Mouse (Mus musculus): Measurements from ENCODE around the gene Ribc2. TPM values are rescaled to one million over a fixed set of nuclear protein-coding genes. Genes with fewer than 3 reads are reported as not detected.

Ribc2 gene
- not detected in 2 replicates for polyA plus RNA-seq (2012; rRNA removed)

GRCm38 (mm10) chr15:85131275-85132192 is at the start of gene Ribc2, which contains the start of gene Smc1b:
Ribc2 (plus strand) TSS chr15:85132078.
Smc1b (minus strand) TSS chr15:85131964.

Other genes starting within 250 kb of the Ribc2 start
- gene Gm29666, start 212.0 kb upstream of the Ribc2 start, polyA plus RNA-seq (2012; rRNA removed): 0.02 TPM in 2 replicates
- gene Nup50, start 208.7 kb upstream of the Ribc2 start, polyA plus RNA-seq (2012; rRNA removed): 2.9 and 3.5 TPM in 2 replicates
- 7.4 and 10.0 TPM in 2 replicates for gene 5031439G07Rik, start 143.5 kb upstream of the Ribc2 start, polyA plus RNA-seq (2012; rRNA removed)
- 0.51 and 0.90 TPM in 2 replicates for gene Upk3a, start 114.9 kb upstream of the Ribc2 start, polyA plus RNA-seq (2012; rRNA removed)
- 1.3 and 1.6 TPM in 2 replicates for gene Fam118a, start 103.1 kb upstream of the Ribc2 start, polyA plus RNA-seq (2012; rRNA removed)
- not detected in 2 replicates for gene Smc1b, start 114 bp upstream of the Ribc2 start, polyA plus RNA-seq (2012; rRNA removed)
- gene Fbln1, start 73.9 kb downstream of the Ribc2 start, polyA plus RNA-seq (2012; rRNA removed): 136 and 165 TPM in 2 replicates
- 35.5 and 49.0 TPM in 2 replicates for gene Atxn10, start 204.2 kb downstream of the Ribc2 start, polyA plus RNA-seq (2012; rRNA removed)